12 mouse cellular contexts compared by ENCODE assay signal in the genomic region with DNA sequence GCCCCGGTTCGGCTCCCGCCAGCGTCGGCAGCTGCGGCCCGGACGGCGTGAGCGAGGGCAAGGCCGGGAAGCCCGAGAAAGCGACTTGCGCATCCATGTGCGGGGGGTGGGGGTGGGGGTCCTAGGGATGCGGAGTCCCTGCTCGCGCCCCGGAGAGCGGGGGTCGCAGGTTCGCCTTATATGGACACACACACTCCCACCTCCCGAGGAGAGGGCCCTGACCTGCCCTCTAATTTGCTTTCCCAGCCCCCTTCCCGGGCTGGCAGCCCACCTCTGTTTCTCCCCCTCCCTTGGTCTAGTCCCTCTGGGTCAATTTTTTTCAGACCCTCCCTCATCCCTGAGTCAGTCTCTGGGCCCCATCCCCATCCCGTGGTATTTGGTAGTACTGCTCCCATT. TPM values are rescaled to one million over a fixed set of nuclear protein-coding genes. Genes with fewer than 3 reads are reported as not detected.
DNase-seq lines count a peak whose midpoint lies in the region; ATAC-seq and TF ChIP-seq lines count a peak whose summit lies in the region.
"Had no signal": no experiment of that assay in that cellular context is flagged by ENCODE, and none has a peak within 500 bp of the region (broad histone marks: within the 10 kb centered on the region; RNA-seq: fewer than 3 reads in every experiment).

TSS of gene Foxe3 (minus strand) at position 97 of the 396 bp plus-strand sequence.

- DNase-seq in heart, adult 8-10 months (ENCODE audit: low spot score): no peak
- no peak for DNase-seq in liver, embryonic 14.5 days (ENCODE audit: low read depth in 3 of 3, low spot score in 3 of 3)
- DNase-seq in cerebellum, adult 9-11 months: no peak
- no peak for DNase-seq in retina, postnatal 1 day
- DNase-seq: gastrocnemius, postnatal 36 days; thymus, postnatal 25 days had no signal

- peaks cover 12% of the 10 kb centered on the region for H3K4me1 ChIP-seq in heart, embryonic 13.5 days
- peaks cover 17% of the 10 kb centered on the region for H3K4me1 ChIP-seq in E14TG2a.4 (replicated peaks; ENCODE audit: low read depth, low read length)
- peaks cover 12% of the 10 kb centered on the region for H3K4me1 ChIP-seq in forebrain, embryonic 16.5 days (replicated peaks; ENCODE audit: control insufficient read depth, insufficient read depth, low read length)
- H3K4me1 ChIP-seq in liver, embryonic 14.5 days (replicated peaks; ENCODE audit: control insufficient read depth in 2 of 2, insufficient read depth in 2 of 2, low read length in 1 of 2): no peaks in the 10 kb centered on the region

- no peaks in the 10 kb centered on the region for H3K9me3 ChIP-seq in heart, embryonic 13.5 days
- H3K9me3 ChIP-seq in E14TG2a.4 (ENCODE audit: low read length): no peaks in the 10 kb centered on the region; the same call in 1 of the 2 replicates
- no peaks in the 10 kb centered on the region for H3K9me3 ChIP-seq in forebrain, embryonic 16.5 days (ENCODE audit: control insufficient read depth, low read length)
- H3K9me3 ChIP-seq in liver, embryonic 14.5 days (ENCODE audit: control insufficient read depth, low read length): no peaks in the 10 kb centered on the region

- H3K36me3 ChIP-seq in heart, embryonic 13.5 days: no peaks in the 10 kb centered on the region
- H3K36me3 ChIP-seq in E14TG2a.4 (ENCODE audit: insufficient read depth, low read length): no peaks in the 10 kb centered on the region
- H3K36me3 ChIP-seq in forebrain, embryonic 16.5 days (ENCODE audit: control insufficient read depth, insufficient read depth): no peaks in the 10 kb centered on the region
- H3K36me3 ChIP-seq in liver, embryonic 14.5 days (replicated peaks; ENCODE audit: control insufficient read depth, insufficient read depth, low read depth): no peaks in the 10 kb centered on the region

- H3K9ac ChIP-seq in heart, embryonic 13.5 days: peak within 1 kb of the TSS; percentile 50
- H3K9ac ChIP-seq in forebrain, embryonic 16.5 days (replicated peaks; ENCODE audit: low read depth, low read length): 0 out of 2 replicates have a peak within 1 kb of the TSS, but pooled peaks have one; percentile 22
- no peak within 1 kb of the TSS for H3K9ac ChIP-seq in liver, embryonic 14.5 days (replicated peaks)

- no peak for TF ChIP-seq EP300 in liver, embryonic 14.5 days (IDR thresholded peaks at IDR 0.05; ENCODE audit: low read depth)

- TF ChIP-seq CTCF in E14TG2a.4 (conservative IDR thresholded peaks at IDR 0.05; ENCODE audit: low read length): no peak
- TF ChIP-seq CTCF in liver, embryonic 14.5 days (IDR thresholded peaks at IDR 0.05; ENCODE audit: low read depth): no peak

- peaks cover 94% of the 10 kb centered on the region for H3K27me3 ChIP-seq in heart, embryonic 13.5 days (replicated peaks)
- peaks cover 89% of the 10 kb centered on the region for H3K27me3 ChIP-seq in E14TG2a.4 (ENCODE audit: insufficient read depth, low read length)
- H3K27me3 ChIP-seq in forebrain, embryonic 16.5 days (replicated peaks; ENCODE audit: control insufficient read depth, insufficient read depth, low read length): peaks cover 82% of the 10 kb centered on the region
- peaks cover 65% of the 10 kb centered on the region for H3K27me3 ChIP-seq in liver, embryonic 14.5 days (ENCODE audit: control insufficient read depth, insufficient read depth, low read length)

- WGBS in heart, embryonic 13.5 days: 2% methylated on average over 25 of the region's 25 CpGs
- WGBS in forebrain, embryonic 16.5 days: 2% methylated on average over 19 of the region's 25 CpGs
- WGBS in liver, embryonic 14.5 days (ENCODE audit: insufficient replicate concordance): 4% methylated on average over 25 of the region's 25 CpGs

- no peak for ATAC-seq in heart, embryonic 13.5 days (ENCODE audit: extremely low read depth, insufficient number of reproducible peaks, low FRiP score, low TSS enrichment)
- ATAC-seq in forebrain, embryonic 16.5 days: 0 out of 2 replicates have a peak, but pooled peaks have one; percentile 26
- no peak for ATAC-seq in liver, embryonic 14.5 days (ENCODE audit: insufficient read depth)
- no peak for ATAC-seq in granulocyte monocyte progenitor cell, adult 5-6 weeks (replicated peaks; ENCODE audit: poor library complexity, severe bottlenecking)

- H3K4me3 ChIP-seq in heart, embryonic 13.5 days: peak within 1 kb of the TSS; percentile 56
- H3K4me3 ChIP-seq in E14TG2a.4 (replicated peaks; ENCODE audit: low read length): peak within 1 kb of the TSS; percentile 72
- peak within 1 kb of the TSS; percentile 36 for H3K4me3 ChIP-seq in forebrain, embryonic 16.5 days (replicated peaks; ENCODE audit: low read length)
- H3K4me3 ChIP-seq in liver, embryonic 14.5 days (ENCODE audit: insufficient read depth in 1 of 2, low read depth in 2 of 2, low read length in 2 of 2): no peak within 1 kb of the TSS

- H3K27ac ChIP-seq in heart, embryonic 13.5 days (replicated peaks): no peak within 1 kb of the TSS
- no peak within 1 kb of the TSS for H3K27ac ChIP-seq in forebrain, embryonic 16.5 days (ENCODE audit: low read length)
- H3K27ac ChIP-seq in liver, embryonic 14.5 days: no peak within 1 kb of the TSS

- peak within 1 kb of the TSS; percentile 76 for H3K4me2 ChIP-seq in heart, embryonic 13.5 days
- H3K4me2 ChIP-seq in forebrain, embryonic 16.5 days (ENCODE audit: low read length): peak within 1 kb of the TSS; percentile 51
- H3K4me2 ChIP-seq in liver, embryonic 14.5 days (ENCODE audit: low read depth): peak within 1 kb of the TSS; percentile 3; the same call in 1 of the 2 replicates

RNA-seq across cellular contexts. Expression of gene Foxe3, which starts in this region (rescaled TPM):
- not detected in 2 replicates for polyA plus RNA-seq in heart, embryonic 13.5 days (2015; fragmentation: Nextera tagmentation; extraction: Ambion mirVana)
- not detected for total RNA-seq in heart, adult 8-10 months (2022)
- polyA plus RNA-seq in forebrain, embryonic 16.5 days (2015; fragmentation: Nextera tagmentation; extraction: Ambion mirVana): not detected in 2 replicates
- polyA plus RNA-seq in liver, embryonic 14.5 days (2012; rRNA removed): not detected in 2 replicates
- not detected in 2 replicates for polyA plus RNA-seq in liver, embryonic 14.5 days (2014; fragmentation: Nextera tagmentation; extraction: Ambion mirVana)
- total RNA-seq in granulocyte monocyte progenitor cell, adult 5-6 weeks (2014; fragmentation: Nextera tagmentation): not detected in 2 replicates
- total RNA-seq in granulocyte monocyte progenitor cell, adult 5-6 weeks (2017): not detected in 2 replicates
- total RNA-seq: adrenal gland, postnatal 36 days; gastrocnemius, postnatal 36 days; monocyte, adult 5-6 weeks had no signal

Comparison
In these comparisons a context has a peak if more than half of its experiments do, and no peak if none do; other contexts are left out.
1. Peak in ATAC-seq, H3K4me3 ChIP-seq, H3K9ac ChIP-seq and H3K4me2 ChIP-seq in forebrain, embryonic 16.5 days; RNA of the gene not detected or under 1 TPM.
2. H3K4me2 ChIP-seq: peak in every context shown above with its lines; median percentile 76 in heart, embryonic 13.5 days; 51 in forebrain, embryonic 16.5 days; 3 in liver, embryonic 14.5 days.
3. H3K4me3 ChIP-seq: peak in heart, embryonic 13.5 days (single experiment) and E14TG2a.4 (single experiment); none in liver, embryonic 14.5 days (0 of 2).